Mouse (Mus musculus) right cerebral cortex, adult 2 months (tissue): ENCODE results near the gene Ankrd37.

Source experiments
- DNase-seq, 2 experiments: peaks; one replicate each; pipeline ENCODE4 v3.0.0; 2021 to 2022; ENCODE audit warnings: low spot score in 2 of 2

The Ankrd37 gene

GRCm38 (mm10) chr8:46005596-46005995, at the start of gene Ankrd37:
TSS of gene Ankrd37 (minus strand) at chr8:46005707.
- DNase-seq: no peak

- DNase-seq: peak; percentile 34 to 46
These were observed 34.8 kb upstream of the Ankrd37 start for GRCm38 (mm10) chr8:46040260-46040659.

DNA sequence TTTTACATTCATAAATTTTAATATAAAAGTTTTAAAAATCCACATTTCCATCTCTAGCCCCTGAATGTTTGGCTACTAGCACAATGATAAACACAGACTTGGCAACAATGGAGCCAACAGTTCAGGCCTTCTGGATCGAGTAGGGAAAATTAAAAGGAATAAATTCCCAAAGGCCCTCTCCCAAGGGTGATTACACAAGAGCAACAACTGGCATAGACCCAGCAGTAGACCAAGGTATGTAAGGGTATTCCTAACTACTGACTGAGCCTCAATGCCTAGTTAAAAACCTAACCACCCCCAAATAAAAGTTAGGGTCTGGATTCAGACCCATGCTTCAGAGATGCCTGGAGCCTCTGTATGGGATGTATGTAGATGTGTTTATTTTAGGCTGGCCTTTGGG, 34.2 kb upstream of the Ankrd37 start:
- no peak for DNase-seq

- no peak for DNase-seq
These were observed 30.7 kb upstream of the Ankrd37 start for GRCm38 (mm10) chr8:46036217-46036616.

- DNase-seq: no peak
These were observed 18.9 kb upstream of the Ankrd37 start for GRCm38 (mm10) chr8:46024392-46024791.

GRCm38 (mm10) chr8:46022758-46023157, 17.3 kb upstream of the Ankrd37 start:
- DNase-seq: no peak

GRCm38 (mm10) chr8:46022203-46022602, 16.7 kb upstream of the Ankrd37 start:
- peak; percentile 15 to 29 for DNase-seq

- DNase-seq: peak in 1 of 2 experiments; percentile 40
These were observed 5.5 kb upstream of the Ankrd37 start for GRCm38 (mm10) chr8:46010746-46011680.

GRCm38 (mm10) chr8:46010306-46010705, 4.8 kb upstream of the Ankrd37 start:
- no peak for DNase-seq

DNA sequence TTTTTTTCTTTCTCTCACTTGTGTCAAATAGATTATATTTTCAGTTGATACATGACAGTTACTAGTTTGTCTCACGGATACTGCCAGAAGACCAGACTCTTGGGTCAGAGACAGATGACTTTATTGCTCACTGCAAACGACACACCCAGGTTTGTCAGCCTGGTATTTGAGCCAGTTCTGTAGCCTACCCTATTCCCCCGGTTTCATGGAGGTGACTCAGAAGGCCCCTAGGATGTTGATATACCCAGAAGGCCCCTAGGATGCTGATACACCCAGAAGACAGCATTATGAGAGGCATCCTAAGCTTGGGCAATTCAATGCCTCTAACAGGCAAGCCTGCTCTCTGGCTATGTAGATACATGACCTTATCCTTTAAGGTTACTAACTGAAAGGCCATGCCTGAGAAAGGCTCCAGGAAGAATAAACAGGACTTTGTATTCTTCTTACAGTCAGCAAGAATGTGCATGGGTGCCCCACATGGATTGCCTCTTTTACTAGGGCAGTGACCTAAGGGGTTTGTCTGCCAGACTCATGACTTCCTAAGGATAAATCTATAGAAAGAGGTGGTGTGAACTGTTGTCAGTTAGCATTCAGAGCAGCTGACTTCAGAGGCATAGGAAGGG, 1.7 kb upstream of the Ankrd37 start:
- no peak for DNase-seq

- DNase-seq: peak; percentile 98
These were observed 5.5 kb downstream of the Ankrd37 start for GRCm38 (mm10) chr8:45999784-46000705.

GRCm38 (mm10) chr8:45999138-45999783, 6.2 kb downstream of the Ankrd37 start, which contains the start of gene Lrp2bp:
TSS of gene Lrp2bp (plus strand) at chr8:45999303.
- no peak for DNase-seq

- no peak for DNase-seq
These were observed 7.3 kb downstream of the Ankrd37 start for GRCm38 (mm10) chr8:45998228-45998627.

DNA sequence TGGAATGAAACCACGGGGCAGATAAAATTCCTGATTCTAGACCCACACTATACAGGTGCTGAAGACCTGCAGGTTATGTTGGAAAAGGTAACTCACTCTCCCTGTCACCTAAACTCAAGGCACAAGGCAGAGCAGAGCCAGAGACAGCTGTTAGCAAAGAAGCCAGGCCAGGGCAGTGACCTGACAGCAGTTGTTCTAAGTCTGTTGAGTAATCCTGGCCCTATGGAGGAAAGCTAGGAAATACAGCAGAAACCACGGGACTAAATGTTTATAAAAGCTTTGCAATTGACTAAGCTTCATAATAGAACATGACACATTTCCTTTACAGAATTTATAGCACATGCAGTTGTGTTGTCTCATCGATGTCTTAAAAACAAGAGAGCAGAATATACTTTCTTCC, 9.9 kb downstream of the Ankrd37 start:
- DNase-seq: no peak

DNA sequence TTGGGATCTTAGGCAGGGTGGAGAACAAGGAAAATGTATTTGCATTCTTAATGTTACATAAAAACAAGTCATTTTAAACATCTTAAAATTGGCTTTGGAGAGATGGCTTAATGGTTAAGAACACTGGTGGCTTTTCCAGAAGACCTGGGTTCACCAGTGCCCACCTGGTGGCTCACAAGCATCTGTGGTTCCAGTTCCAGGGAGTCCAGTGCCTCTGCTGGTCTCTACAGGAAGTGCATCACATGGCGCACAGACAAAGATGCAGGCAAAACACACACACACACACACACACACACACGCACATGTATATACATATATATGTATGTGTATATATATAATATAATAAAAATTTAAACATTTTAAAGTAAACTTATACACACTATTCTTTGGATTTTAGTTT, 11.4 kb downstream of the Ankrd37 start:
- DNase-seq: no peak

- no peak for DNase-seq
These were observed 14.7 kb downstream of the Ankrd37 start for GRCm38 (mm10) chr8:45990631-45991310.

- no peak for DNase-seq
These were observed 17.3 kb downstream of the Ankrd37 start for GRCm38 (mm10) chr8:45988189-45988588.

DNA sequence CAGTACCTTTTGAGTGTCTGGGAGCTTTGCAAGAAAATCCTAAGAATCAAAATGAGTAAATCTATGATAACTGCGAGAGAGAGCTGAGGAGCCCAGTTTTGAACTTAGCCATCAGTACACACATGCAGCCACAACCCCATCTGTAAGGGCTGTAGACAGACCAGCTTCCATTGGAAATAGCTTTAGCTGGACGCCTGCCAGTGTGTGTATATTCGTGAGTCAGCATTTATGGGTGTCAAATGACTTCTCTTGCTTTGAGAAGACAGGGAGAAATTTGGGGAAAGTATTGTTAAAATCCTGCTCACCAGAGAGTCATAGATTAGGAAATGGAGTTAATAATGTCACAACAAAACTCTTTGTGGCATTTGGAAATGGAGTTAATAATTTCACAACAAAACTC, 18.8 kb downstream of the Ankrd37 start:
- no peak for DNase-seq

DNA sequence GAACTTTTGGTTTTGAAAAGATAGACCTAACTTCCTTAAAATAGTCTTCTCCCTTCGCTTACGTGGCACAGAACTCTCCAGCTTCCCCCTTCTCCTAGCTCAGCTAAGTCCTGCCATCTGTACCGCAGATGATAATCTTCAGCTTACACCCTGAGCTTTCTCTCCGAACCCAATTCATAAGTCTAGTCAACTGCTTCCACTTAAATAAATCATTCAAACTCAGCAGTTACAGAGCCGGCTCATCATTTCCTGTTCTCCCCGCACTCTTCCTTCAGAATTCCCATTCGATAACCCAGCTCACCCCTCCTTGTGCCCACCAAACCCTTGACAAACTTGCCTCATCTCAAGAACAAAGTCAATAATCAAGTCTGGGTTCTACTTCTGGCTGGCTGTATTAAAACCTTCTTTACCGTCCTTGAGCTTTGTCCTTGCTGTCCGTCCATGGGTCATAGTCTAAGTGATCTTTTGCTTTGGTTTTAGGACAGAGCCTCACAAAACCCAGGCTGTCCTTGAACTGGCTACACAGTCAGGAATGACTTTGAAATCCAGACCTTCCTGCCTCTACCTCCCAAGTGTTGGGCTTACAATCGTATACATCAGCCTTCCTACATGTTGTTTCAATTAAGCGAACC, 29.6 kb downstream of the Ankrd37 start:
- no peak for DNase-seq

DNA sequence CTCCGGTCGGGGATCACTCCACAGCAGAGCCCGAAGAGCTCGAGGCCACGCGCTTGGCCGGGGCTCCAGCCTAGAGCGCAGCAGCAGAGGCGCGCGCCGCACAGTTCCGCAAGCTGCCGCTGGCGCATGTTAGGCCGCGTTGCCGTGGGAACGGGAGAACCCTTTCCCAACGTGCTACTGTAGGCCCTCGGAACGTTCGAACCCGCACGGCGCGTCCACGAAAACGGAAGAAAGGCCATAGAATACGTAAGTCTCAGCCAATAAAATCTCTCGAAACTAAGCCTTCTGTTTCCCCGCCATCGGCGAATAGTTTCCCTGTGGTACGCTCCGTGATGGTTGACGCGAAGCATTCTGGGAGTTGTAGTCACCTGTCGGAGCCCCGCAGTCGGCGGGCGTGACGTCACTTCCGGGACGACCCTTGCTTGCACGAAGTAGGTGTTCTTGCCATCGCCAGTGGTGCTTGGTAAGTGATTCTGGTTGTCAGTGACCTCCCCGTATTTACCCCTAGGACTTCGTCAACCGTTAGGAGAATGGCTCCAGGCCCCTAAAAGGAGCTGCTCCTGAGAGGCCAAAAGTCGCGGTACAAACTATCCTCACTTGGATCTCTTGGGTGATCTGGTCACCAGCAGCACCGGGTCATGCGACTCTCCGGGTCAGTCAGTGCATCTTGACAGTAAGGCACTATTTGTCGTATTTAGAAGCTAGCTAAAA, 30.2 kb downstream of the Ankrd37 start, which contains the start of the genes 1700029J07Rik and Ufsp2:
1700029J07Rik (minus strand) TSS at position 127 of the 711 bp plus-strand sequence.
Ufsp2 (plus strand) TSS at position 403 of the 711 bp plus-strand sequence.
- DNase-seq: peak; percentile 99
